Mouse (Mus musculus) limb, embryonic 11.5 days (tissue): ENCODE measurements around the gene Pla1a. TPM values are rescaled to one million over a fixed set of nuclear protein-coding genes. Genes with fewer than 3 reads are reported as not detected.

ENCODE experiments used
- ATAC-seq: fragments of 200-750 bp; cut with Nextera tagmentation; 2 replicates; pipeline ENCODE4 v1.8.0; 2017; ENCODE audit warnings: low read depth; ENCODE audit not compliant: insufficient number of reproducible peaks, low FRiP score, low TSS enrichment
- DNase-seq: peaks from one replicate; pipeline ENCODE4 v3.0.0-alpha.2; 2015; ENCODE audit warnings: low spot score
- H3K27ac ChIP-seq: fragments of 300-500 bp; sonication (generic); replicated peaks from 2 replicates; pipeline ENCODE4 v1.5.1; 2014; ENCODE audit warnings: low read depth, mild to moderate bottlenecking, low read length
- H3K27me3 ChIP-seq: fragments of 300-500 bp; sonication (generic); 2 replicates; pipeline ENCODE4 v1.6.1; 2014; ENCODE audit warnings: mild to moderate bottlenecking, low read length, mixed read lengths; ENCODE audit not compliant: control insufficient read depth, insufficient read depth
- H3K36me3 ChIP-seq: fragments of 300-500 bp; sonication (generic); 2 replicates; pipeline ENCODE4 v1.6.1; 2014; ENCODE audit warnings: mild to moderate bottlenecking, low read length, moderate library complexity, mixed read lengths; ENCODE audit not compliant: control insufficient read depth, insufficient read depth
- H3K4me1 ChIP-seq: fragments of 300-500 bp; sonication (generic); 2 replicates; pipeline ENCODE4 v1.6.1; 2014; ENCODE audit warnings: low read length, mixed read lengths; ENCODE audit not compliant: control insufficient read depth, insufficient read depth
- H3K4me2 ChIP-seq: fragments of 300-500 bp; sonication (generic); 2 replicates; pipeline ENCODE4 v1.6.1; 2014; ENCODE audit warnings: low read depth, mild to moderate bottlenecking, moderate library complexity; ENCODE audit not compliant: severe bottlenecking
- H3K4me3 ChIP-seq: fragments of 300-500 bp; sonication (generic); 2 replicates; pipeline ENCODE4 v1.5.1; 2014; ENCODE audit warnings: low read depth, low read length
- H3K9ac ChIP-seq: fragments of 300-500 bp; sonication (generic); 2 replicates; pipeline ENCODE4 v1.6.1; 2014; ENCODE audit warnings: mild to moderate bottlenecking, low read length
- H3K9me3 ChIP-seq: fragments of 300-500 bp; sonication (generic); 2 replicates; pipeline ENCODE4 v1.6.1; 2016; ENCODE audit warnings: low read length; ENCODE audit not compliant: control insufficient read depth
- WGBS: fragments of 180-500 bp; shearing (Covaris S2); extraction: QIAGEN DNeasy Blood & Tissue Kit; methylation state at CpG from one replicate; pipeline ENCODE4 v1.1.7; 2014; 5-methylcytosine and 5-hydroxymethylcytosine counted together
- polyA plus RNA-seq: library from polyadenylated mRNA; unstranded; fragments of >200 nt; fragmentation: Nextera tagmentation; extraction: Ambion mirVana; gene quantifications from 2 replicates; pipeline ENCODE4 v1.2.1, GENCODE M21; 2014

The Pla1a gene
- polyA plus RNA-seq, 1 experiment from 2014 or later = 0.07 TPM

GRCm38 (mm10) chr16:38454533-38455254 is 21.7 kb upstream of the Pla1a start:
- WGBS = 74% methylated on average over 11 of the region's 11 CpGs
- H3K27me3 ChIP-seq = no peaks in the 10 kb centered on the region
- no peaks in the 10 kb centered on the region for H3K9me3 ChIP-seq
- no peak for ATAC-seq
- H3K27ac ChIP-seq = no peak overlapping the region
- no peak overlapping the region for H3K4me3 ChIP-seq
- H3K4me2 ChIP-seq = no peak overlapping the region
- H3K4me1 ChIP-seq = peaks cover 3% of the 10 kb centered on the region; the same call in 1 of the 2 replicates
- no peak for DNase-seq
- H3K9ac ChIP-seq = no peak overlapping the region
- H3K36me3 ChIP-seq = 0 out of 2 replicates have a peak, but pooled peaks cover 3% of the 10 kb centered on the region

- Histone ChIP-seq H3K4me2 (no peak overlapping the region), H3K36me3 (peaks cover 3% of the 10 kb centered on the region; the same call in 1 of the 2 replicates), H3K4me3 (no peak overlapping the region), H3K9ac (no peak overlapping the region), H3K9me3 (no peaks in the 10 kb centered on the region), H3K27me3 (no peaks in the 10 kb centered on the region), H3K4me1 (peaks cover 3% of the 10 kb centered on the region; the same call in 1 of the 2 replicates), H3K27ac (no peak overlapping the region)
- no peak for DNase-seq
- 87% methylated on average over 4 of the region's 4 CpGs for WGBS
- no peak for ATAC-seq
These were observed 21.0 kb upstream of the Pla1a start for GRCm38 (mm10) chr16:38453952-38454351.

GRCm38 (mm10) chr16:38453203-38453553 is 20.2 kb upstream of the Pla1a start:
- ATAC-seq = no peak
- H3K9me3 ChIP-seq = no peaks in the 10 kb centered on the region
- 36% methylated on average over 3 of the region's 3 CpGs for WGBS

GRCm38 (mm10) chr16:38452442-38453202 is 19.7 kb upstream of the Pla1a start, which contains the start of gene Adprh:
Gene Adprh (minus strand): TSS chr16:38452703.
- WGBS = under 1% methylated on average over 50 of the region's 61 CpGs
- Histone ChIP-seq H3K4me1 (peaks cover 3% of the 10 kb centered on the region; the same call in 1 of the 2 replicates), H3K36me3 (peaks cover 3% of the 10 kb centered on the region), H3K4me2 (peak within 1 kb of the TSS; percentile 66), H3K9me3 (no peaks in the 10 kb centered on the region), H3K9ac (peak within 1 kb of the TSS; percentile 86), H3K27ac (peak within 1 kb of the TSS; percentile 75), H3K27me3 (no peaks in the 10 kb centered on the region), H3K4me3 (peak within 1 kb of the TSS; percentile 77)
- peak; percentile 89 for DNase-seq
- peak; percentile 94 for ATAC-seq

More at GRCm38 (mm10) chr16:38453203-38453553, 20.2 kb upstream of the Pla1a start:
- H3K27me3 ChIP-seq = no peaks in the 10 kb centered on the region
- peak overlapping the region; percentile 66 for H3K4me2 ChIP-seq
- peak overlapping the region; percentile 77 for H3K4me3 ChIP-seq
- H3K4me1 ChIP-seq = peaks cover 3% of the 10 kb centered on the region; the same call in 1 of the 2 replicates
- H3K9ac ChIP-seq = peak overlapping the region; percentile 86
- H3K36me3 ChIP-seq = peaks cover 3% of the 10 kb centered on the region; the same call in 1 of the 2 replicates
- no peak for DNase-seq
- peak overlapping the region; percentile 75; the same call in 1 of the 2 replicates for H3K27ac ChIP-seq

- WGBS = 40% methylated on average over 12 of the region's 12 CpGs
- peak; percentile 51; the same call in 1 of the 2 replicates for ATAC-seq
These were observed 18.7 kb upstream of the Pla1a start for GRCm38 (mm10) chr16:38451421-38452205.

GRCm38 (mm10) chr16:38450707-38451106 is 17.8 kb upstream of the Pla1a start:
- 90% methylated on average over 7 of the region's 7 CpGs for WGBS
- Histone ChIP-seq H3K27ac (no peak overlapping the region), H3K36me3 (peaks cover 16% of the 10 kb centered on the region), H3K9me3 (no peaks in the 10 kb centered on the region), H3K4me3 (no peak overlapping the region), H3K4me1 (peaks cover 3% of the 10 kb centered on the region; the same call in 1 of the 2 replicates), H3K27me3 (no peaks in the 10 kb centered on the region), H3K9ac (no peak overlapping the region), H3K4me2 (no peak overlapping the region)
- no peak for ATAC-seq
- DNase-seq = no peak

More at GRCm38 (mm10) chr16:38451421-38452205, 18.7 kb upstream of the Pla1a start:
- H3K27me3 ChIP-seq = no peaks in the 10 kb centered on the region
- peak overlapping the region; percentile 86 for H3K9ac ChIP-seq
- peak overlapping the region; percentile 75 for H3K27ac ChIP-seq
- peak overlapping the region; percentile 66 for H3K4me2 ChIP-seq
- H3K36me3 ChIP-seq = peaks cover 13% of the 10 kb centered on the region
- H3K9me3 ChIP-seq = no peaks in the 10 kb centered on the region
- peak overlapping the region; percentile 77 for H3K4me3 ChIP-seq
- peaks cover 3% of the 10 kb centered on the region; the same call in 1 of the 2 replicates for H3K4me1 ChIP-seq
- peak; percentile 55 for DNase-seq

- no peak overlapping the region for H3K9ac ChIP-seq
- no peak overlapping the region for H3K4me3 ChIP-seq
- peaks cover 27% of the 10 kb centered on the region for H3K36me3 ChIP-seq
- no peak overlapping the region for H3K4me2 ChIP-seq
- no peak for DNase-seq
- no peaks in the 10 kb centered on the region for H3K9me3 ChIP-seq
- WGBS = 85% methylated on average over 12 of the region's 12 CpGs
- no peak overlapping the region for H3K27ac ChIP-seq
- ATAC-seq = no peak
- H3K27me3 ChIP-seq = no peaks in the 10 kb centered on the region
- H3K4me1 ChIP-seq = peaks cover 3% of the 10 kb centered on the region; the same call in 1 of the 2 replicates
These were observed 15.5 kb upstream of the Pla1a start for GRCm38 (mm10) chr16:38448458-38448857.

GRCm38 (mm10) chr16:38447366-38447765 is 14.4 kb upstream of the Pla1a start:
- H3K27me3 ChIP-seq = no peaks in the 10 kb centered on the region
- no peak overlapping the region for H3K27ac ChIP-seq
- no peak overlapping the region for H3K4me3 ChIP-seq
- H3K36me3 ChIP-seq = peaks cover 30% of the 10 kb centered on the region
- H3K9ac ChIP-seq = no peak overlapping the region
- ATAC-seq (no peak), DNase-seq (no peak)
- H3K4me1 ChIP-seq = no peaks in the 10 kb centered on the region; the same call in 1 of the 2 replicates
- H3K4me2 ChIP-seq = no peak overlapping the region
- WGBS = 91% methylated on average over 21 of the region's 21 CpGs
- H3K9me3 ChIP-seq = no peaks in the 10 kb centered on the region
